8 mouse cellular contexts compared by ENCODE assay signal in genomic region chr11:75460103-75460843, GRCm38 (mm10). TPM values are rescaled to one million over a fixed set of nuclear protein-coding genes. Genes with fewer than 3 reads are reported as not detected.
DNase-seq lines count a peak whose midpoint lies in the region; ATAC-seq and TF ChIP-seq lines count a peak whose summit lies in the region.

No protein-coding gene starts in this region.

- H3K4me3 ChIP-seq in hindbrain, embryonic 11.5 days (ENCODE audit: low read depth, low read length): peak overlapping the region; percentile 68
- H3K4me3 ChIP-seq in lung, embryonic 16.5 days (ENCODE audit: low read length): peak overlapping the region; percentile 56
- H3K4me3 ChIP-seq in thymus, adult 2 months (ENCODE audit: control insufficient read depth, insufficient read depth, low read length): peak overlapping the region; percentile 33

- H3K4me2 ChIP-seq in hindbrain, embryonic 11.5 days (replicated peaks; ENCODE audit: low read depth, low read length): peak overlapping the region; percentile 57
- peak overlapping the region; percentile 95 for H3K4me2 ChIP-seq in lung, embryonic 16.5 days (ENCODE audit: low read depth, low read length)

- WGBS in hindbrain, embryonic 11.5 days: 3% methylated on average over 19 of the region's 19 CpGs
- 3% methylated on average over 19 of the region's 19 CpGs for WGBS in lung, embryonic 16.5 days
- 2% methylated on average over 19 of the region's 19 CpGs for WGBS in thymus, adult 2 months

- H3K36me3 ChIP-seq in hindbrain, embryonic 11.5 days (ENCODE audit: control insufficient read depth, insufficient read depth, low read length): no peaks in the 10 kb centered on the region
- no peaks in the 10 kb centered on the region for H3K36me3 ChIP-seq in lung, embryonic 16.5 days (ENCODE audit: control insufficient read depth, insufficient read depth, low read length)
- H3K36me3 ChIP-seq in thymus, adult 2 months (ENCODE audit: control insufficient read depth, insufficient read depth, low read length): no peaks in the 10 kb centered on the region

- H3K9me3 ChIP-seq in hindbrain, embryonic 11.5 days (ENCODE audit: control insufficient read depth, low read length): no peaks in the 10 kb centered on the region
- no peaks in the 10 kb centered on the region for H3K9me3 ChIP-seq in lung, embryonic 16.5 days (ENCODE audit: control insufficient read depth, low read length)

- DNase-seq in Muller cell, postnatal 12 days (ENCODE audit: inconsistent ontology term): peak; percentile 93
- peak; percentile 95 for DNase-seq in cerebellum, adult 9-10 months
- peak; percentile 88 for DNase-seq in hindbrain, embryonic 11.5 days (ENCODE audit: low spot score)
- DNase-seq in layer of hippocampus, adult 9-11 months: peak; percentile 95
- DNase-seq in ovary, adult 18-20 months (ENCODE audit: low spot score): peak; percentile 90
- peak; percentile 86 for DNase-seq in thymus, adult 2 months

- peak overlapping the region; percentile 46 for H3K9ac ChIP-seq in hindbrain, embryonic 11.5 days (ENCODE audit: low read depth, low read length)
- H3K9ac ChIP-seq in lung, embryonic 16.5 days (ENCODE audit: low read length): peak overlapping the region; percentile 75

- no peaks in the 10 kb centered on the region for H3K27me3 ChIP-seq in hindbrain, embryonic 11.5 days (ENCODE audit: control insufficient read depth, insufficient read depth, low read length)
- H3K27me3 ChIP-seq in lung, embryonic 16.5 days (ENCODE audit: control insufficient read depth, insufficient read depth, low read depth, low read length): no peaks in the 10 kb centered on the region
- H3K27me3 ChIP-seq in thymus, adult 2 months (ENCODE audit: control insufficient read depth, insufficient read depth, low read length): no peaks in the 10 kb centered on the region

- peak overlapping the region; percentile 82 for H3K27ac ChIP-seq in hindbrain, embryonic 11.5 days (ENCODE audit: low read depth, low read length)
- peak overlapping the region; percentile 99 for H3K27ac ChIP-seq in lung, embryonic 16.5 days (ENCODE audit: low read length)
- H3K27ac ChIP-seq in thymus, adult 2 months (ENCODE audit: control insufficient read depth, insufficient read depth, low read length): peak overlapping the region; percentile 86

- ATAC-seq in frontal cortex, adult (ENCODE audit: low TSS enrichment): peak; percentile 62
- peak; percentile 25; the same call in 1 of the 2 replicates for ATAC-seq in hindbrain, embryonic 11.5 days (ENCODE audit: low FRiP score)
- ATAC-seq in lung, embryonic 16.5 days (ENCODE audit: low read depth): peak; percentile 61

- peaks cover 10% of the 10 kb centered on the region for H3K4me1 ChIP-seq in hindbrain, embryonic 11.5 days (replicated peaks; ENCODE audit: control insufficient read depth, insufficient read depth, low read length)
- H3K4me1 ChIP-seq in lung, embryonic 16.5 days (replicated peaks; ENCODE audit: control insufficient read depth, insufficient read depth, low read length): peaks cover 31% of the 10 kb centered on the region
- H3K4me1 ChIP-seq in thymus, adult 2 months (replicated peaks; ENCODE audit: control insufficient read depth, insufficient read depth, low read length): peaks cover 51% of the 10 kb centered on the region

- no peak for TF ChIP-seq POLR2A in thymus, adult 2 months (IDR thresholded peaks at IDR 0.05; ENCODE audit: control insufficient read depth, extremely low read depth, insufficient read depth, low read length, poor library complexity)

- no peak for TF ChIP-seq CTCF in thymus, adult 2 months (IDR thresholded peaks at IDR 0.05; ENCODE audit: borderline replicate concordance, control insufficient read depth, extremely low read depth, insufficient read depth, low read length, poor library complexity)

RNA-seq across cellular contexts. Expression of gene Tlcd2, which starts 1.2 kb away (rescaled TPM):
- polyA plus RNA-seq in hindbrain, embryonic 11.5 days (2014; fragmentation: Nextera tagmentation; extraction: Ambion mirVana): 9.1 and 9.9 TPM in 2 replicates
- 16.7 and 17.1 TPM in 2 replicates for polyA plus RNA-seq in lung, embryonic 16.5 days (2015; fragmentation: Nextera tagmentation; extraction: Ambion mirVana)
- polyA plus RNA-seq in thymus, adult 2 months (2012; rRNA removed): 13.0 and 14.4 TPM in 2 replicates

RNA-seq across cellular contexts. Expression of gene Wdr81, which starts 5.8 kb away (rescaled TPM):
- 3.1 and 4.1 TPM in 2 replicates for polyA plus RNA-seq in hindbrain, embryonic 11.5 days (2014; fragmentation: Nextera tagmentation; extraction: Ambion mirVana)
- polyA plus RNA-seq in lung, embryonic 16.5 days (2015; fragmentation: Nextera tagmentation; extraction: Ambion mirVana): 5.3 and 5.9 TPM in 2 replicates
- polyA plus RNA-seq in thymus, adult 2 months (2012; rRNA removed): 52.1 and 53.7 TPM in 2 replicates

RNA-seq across cellular contexts. Expression of gene Serpinf2, which starts 20.9 kb away (rescaled TPM):
- 0.36 TPM in 1 of 2 replicates, not detected in the other for polyA plus RNA-seq in hindbrain, embryonic 11.5 days (2014; fragmentation: Nextera tagmentation; extraction: Ambion mirVana)
- polyA plus RNA-seq in lung, embryonic 16.5 days (2015; fragmentation: Nextera tagmentation; extraction: Ambion mirVana): 0.95 and 9.2 TPM in 2 replicates
- polyA plus RNA-seq in thymus, adult 2 months (2012; rRNA removed): 1.4 and 3.1 TPM in 2 replicates

RNA-seq across cellular contexts. Expression of gene Prpf8, which starts 26.3 kb away (rescaled TPM):
- 86.6 and 89.6 TPM in 2 replicates for polyA plus RNA-seq in hindbrain, embryonic 11.5 days (2014; fragmentation: Nextera tagmentation; extraction: Ambion mirVana)
- 46.0 and 47.6 TPM in 2 replicates for polyA plus RNA-seq in lung, embryonic 16.5 days (2015; fragmentation: Nextera tagmentation; extraction: Ambion mirVana)
- polyA plus RNA-seq in thymus, adult 2 months (2012; rRNA removed): 142 and 161 TPM in 2 replicates

RNA-seq across cellular contexts. Expression of gene Serpinf1, which starts 37.8 kb away (rescaled TPM):
- polyA plus RNA-seq in hindbrain, embryonic 11.5 days (2014; fragmentation: Nextera tagmentation; extraction: Ambion mirVana): 90.5 and 91.3 TPM in 2 replicates
- 61.3 and 67.5 TPM in 2 replicates for polyA plus RNA-seq in lung, embryonic 16.5 days (2015; fragmentation: Nextera tagmentation; extraction: Ambion mirVana)
- polyA plus RNA-seq in thymus, adult 2 months (2012; rRNA removed): 43.4 and 46.7 TPM in 2 replicates

Comparison
In these comparisons a context has a peak if more than half of its experiments do, and no peak if none do; other contexts are left out.
1. Peak in every context shown above with its lines: DNase-seq, ATAC-seq, H3K4me3 ChIP-seq and H3K27ac ChIP-seq.